Mouse (Mus musculus) cortical plate, adult 2 months (tissue): ENCODE data around the gene Cox15.

Source experiments
- CTCF ChIP-seq: fragments of 200-500 bp; IDR thresholded peaks from 2 replicates; pipeline ENCODE4 v1.5.1; 2011; ENCODE audit warnings: mild to moderate bottlenecking, control low read depth, low read length; ENCODE audit not compliant: insufficient read depth; ENCODE audit errors: extremely low read depth
- POLR2A ChIP-seq: fragments of 200-500 bp; IDR thresholded peaks from 2 replicates; pipeline ENCODE4 v1.6.1; 2011; ENCODE audit warnings: mild to moderate bottlenecking, low read length, control low read depth; ENCODE audit not compliant: insufficient read depth; ENCODE audit errors: extremely low read depth

DNA sequence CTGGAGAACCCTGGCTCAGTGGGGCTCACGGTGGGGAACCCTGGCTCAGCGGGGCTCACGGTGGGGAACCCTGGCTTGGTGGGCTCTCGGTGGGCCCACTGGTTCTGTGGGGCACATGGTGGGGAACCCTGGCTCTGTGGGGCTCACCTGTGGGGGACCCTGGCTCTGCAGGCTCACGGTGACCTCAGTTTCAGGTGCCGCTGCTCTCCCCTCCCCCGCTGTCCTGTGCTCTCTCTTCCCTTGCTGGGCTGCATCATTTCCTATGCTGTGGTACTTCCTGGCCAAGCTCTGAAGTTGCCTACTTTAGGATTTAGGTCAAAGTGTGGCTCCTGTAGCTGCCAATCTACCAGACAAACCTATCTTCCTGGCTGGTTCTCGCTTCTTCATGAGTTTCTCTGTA, 29.9 kb downstream of the Cox15 start:
- TF ChIP-seq POLR2A = no peak
- TF ChIP-seq CTCF = no peak
